Mouse (Mus musculus) stomach, postnatal 0 days (tissue): ENCODE results near the gene Mier1.

Experiments
- CTCF ChIP-seq: IDR thresholded peaks from 2 replicates; pipeline ENCODE4 v1.5.1; 2016; ENCODE audit warnings: antibody characterized with exemption, low read depth, mild to moderate bottlenecking, moderate library complexity
- EP300 ChIP-seq: optimal IDR thresholded peaks from 2 replicates; pipeline ENCODE3; 2016; ENCODE audit warnings: antibody characterized with exemption

DNA sequence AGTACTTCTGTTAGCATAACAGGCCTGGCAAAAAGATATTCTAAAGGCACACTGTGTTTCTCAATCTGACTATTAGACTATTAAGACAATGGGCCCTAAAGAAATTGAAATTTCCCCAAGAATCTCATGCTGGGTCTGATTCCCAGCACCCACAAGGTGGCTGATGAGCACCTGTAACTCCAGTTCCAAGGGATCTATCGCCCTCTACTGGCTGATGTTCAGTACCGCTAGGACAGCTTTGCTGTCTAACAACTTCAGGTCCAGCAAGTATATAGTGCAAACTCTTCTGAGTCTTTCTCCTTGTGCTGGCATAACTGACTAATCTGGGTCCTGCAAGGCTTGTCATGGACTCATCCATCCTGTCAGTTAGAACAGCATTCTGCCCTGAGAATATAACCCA lies 78.2 kb downstream of the Mier1 start:
- TF ChIP-seq CTCF (peak; percentile 47; the same call in 1 of the 2 replicates), EP300 (no peak)
